10 mouse cellular contexts compared by ENCODE assay signal in the genomic region with DNA sequence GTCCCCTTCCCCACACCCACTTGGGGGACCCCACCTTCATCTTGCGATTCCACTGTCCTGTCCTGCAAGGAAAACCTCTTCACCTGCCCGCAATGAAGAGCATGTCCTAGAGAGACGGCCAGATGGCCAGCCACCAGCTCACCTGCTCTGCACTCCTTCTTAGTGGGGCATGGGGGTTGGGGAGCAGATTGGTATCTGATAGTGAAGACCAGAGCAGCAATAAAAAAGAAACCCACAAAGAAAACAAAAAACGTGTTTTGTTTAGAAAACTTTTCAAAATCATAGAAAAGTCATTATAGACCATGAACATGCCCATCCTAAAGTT. TPM values are rescaled to one million over a fixed set of nuclear protein-coding genes. Genes with fewer than 3 reads are reported as not detected.
A peak's percentile ranks its signal among the peaks of the same experiment; 100 is the strongest.
DNase-seq lines count a peak whose midpoint lies in the region; ATAC-seq and TF ChIP-seq lines count a peak whose summit lies in the region.
"Had no signal": no experiment of that assay in that cellular context is flagged by ENCODE, and none has a peak within 500 bp of the region (broad histone marks: within the 10 kb centered on the region; RNA-seq: fewer than 3 reads in every experiment).

No protein-coding gene starts in this region.

- no peak for TF ChIP-seq CTCF in heart, adult 2 months (IDR thresholded peaks at IDR 0.05)

- WGBS in heart, embryonic 15.5 days: 5% methylated on average over 4 of the region's 4 CpGs
- 12% methylated on average over 4 of the region's 4 CpGs for WGBS in heart, adult 2 months
- 26% methylated on average over 4 of the region's 4 CpGs for WGBS in forebrain, embryonic 15.5 days
- WGBS in midbrain, embryonic 10.5 days: 16% methylated on average over 4 of the region's 4 CpGs

- no peaks in the 10 kb centered on the region for H3K79me2 ChIP-seq in heart, adult 2 months (replicated peaks; ENCODE audit: control insufficient read depth, insufficient read depth, low read length)

- no peaks in the 10 kb centered on the region for H3K9me3 ChIP-seq in heart, embryonic 15.5 days (replicated peaks)
- no peaks in the 10 kb centered on the region for H3K9me3 ChIP-seq in forebrain, embryonic 15.5 days
- no peaks in the 10 kb centered on the region for H3K9me3 ChIP-seq in midbrain, embryonic 10.5 days (replicated peaks)

- H3K4me1 ChIP-seq in heart, embryonic 15.5 days (replicated peaks): peaks cover 13% of the 10 kb centered on the region
- peaks cover 4% of the 10 kb centered on the region for H3K4me1 ChIP-seq in heart, adult 2 months (ENCODE audit: control insufficient read depth, insufficient read depth, low read length)
- peaks cover 16% of the 10 kb centered on the region for H3K4me1 ChIP-seq in forebrain, embryonic 15.5 days
- peaks cover 26% of the 10 kb centered on the region for H3K4me1 ChIP-seq in midbrain, embryonic 10.5 days

- no peak for DNase-seq in heart, adult 2 months
- peak; percentile 23 for DNase-seq in MEL-GATA-1-ER (ENCODE audit: extremely low read depth, low read depth)
- no peak for DNase-seq in midbrain, embryonic 10.5 days (ENCODE audit: low spot score)
- DNase-seq in right cerebral cortex, postnatal 4 days: no peak
- no peak for DNase-seq in urinary bladder, postnatal 10 days (ENCODE audit: low spot score)
- DNase-seq in layer of hippocampus, postnatal 10 days (ENCODE audit: low spot score in 2 of 2): no peak
- DNase-seq: right cerebral cortex, postnatal 25 days had no signal

- no peaks in the 10 kb centered on the region for H3K36me3 ChIP-seq in heart, embryonic 15.5 days
- no peaks in the 10 kb centered on the region for H3K36me3 ChIP-seq in heart, adult 2 months (ENCODE audit: control insufficient read depth, insufficient read depth, low read length)
- H3K36me3 ChIP-seq in forebrain, embryonic 15.5 days: no peaks in the 10 kb centered on the region
- no peaks in the 10 kb centered on the region for H3K36me3 ChIP-seq in midbrain, embryonic 10.5 days

- peak overlapping the region; percentile 56 for H3K4me2 ChIP-seq in heart, embryonic 15.5 days
- peak overlapping the region; percentile 29 for H3K4me2 ChIP-seq in forebrain, embryonic 15.5 days (replicated peaks)

- no peak overlapping the region for H3K27ac ChIP-seq in heart, embryonic 15.5 days
- H3K27ac ChIP-seq in heart, adult 2 months: no peak overlapping the region
- H3K27ac ChIP-seq in forebrain, embryonic 15.5 days (replicated peaks): no peak overlapping the region
- no peak overlapping the region for H3K27ac ChIP-seq in midbrain, embryonic 10.5 days (replicated peaks)

- ATAC-seq in heart, embryonic 15.5 days (replicated peaks; ENCODE audit: insufficient number of reproducible peaks, insufficient read depth, low FRiP score, low read depth): no peak
- no peak for ATAC-seq in forebrain, embryonic 15.5 days (replicated peaks)

- intact Hi-C loops in heart, adult 2 months (cut with DNase I): loop anchor here (5.0 kb wide), 1 partner anchor 192 kb away; no protein-coding TSS in a partner anchor

- H3K4me3 ChIP-seq in heart, embryonic 15.5 days: peak overlapping the region; percentile 25
- no peak overlapping the region for H3K4me3 ChIP-seq in heart, adult 2 months
- peak overlapping the region; percentile 17; the same call in 1 of the 2 replicates for H3K4me3 ChIP-seq in forebrain, embryonic 15.5 days
- peak overlapping the region; percentile 37 for H3K4me3 ChIP-seq in midbrain, embryonic 10.5 days

- TF ChIP-seq EP300 in heart, adult 2 months (IDR thresholded peaks at IDR 0.05; ENCODE audit: insufficient read depth, low read depth, low read length): no peak

- no peak for TF ChIP-seq POLR2A in heart, adult 2 months (IDR thresholded peaks at IDR 0.05; ENCODE audit: insufficient read depth, low read depth, low read length)

- peaks cover 70% of the 10 kb centered on the region for H3K27me3 ChIP-seq in heart, embryonic 15.5 days
- peaks cover 5% of the 10 kb centered on the region; the same call in 1 of the 2 replicates for H3K27me3 ChIP-seq in heart, adult 2 months (ENCODE audit: control insufficient read depth, insufficient read depth, low read length)
- 0 out of 2 replicates have a peak, but pooled peaks cover 3% of the 10 kb centered on the region for H3K27me3 ChIP-seq in forebrain, embryonic 15.5 days
- H3K27me3 ChIP-seq in midbrain, embryonic 10.5 days (ENCODE audit: low read depth, poor library complexity, severe bottlenecking): peaks cover 81% of the 10 kb centered on the region

- H3K9ac ChIP-seq in heart, embryonic 15.5 days: no peak overlapping the region
- H3K9ac ChIP-seq in heart, adult 2 months (ENCODE audit: low read depth, low read length): no peak overlapping the region
- H3K9ac ChIP-seq in forebrain, embryonic 15.5 days (replicated peaks): 0 out of 2 replicates have a peak overlapping the region, but pooled peaks have one; percentile 24

RNA-seq across cellular contexts. Expression of a gene that starts 40.4 kb away (rescaled TPM):
- polyA plus RNA-seq in heart, embryonic 15.5 days (2015; fragmentation: Nextera tagmentation; extraction: Ambion mirVana): 0.05 TPM in 1 of 2 replicates, not detected in the other
- total RNA-seq in heart, adult 2 months (2021): not detected
- polyA plus RNA-seq in heart, adult 2 months (2012; rRNA removed): 0.06 TPM in 1 of 2 replicates, not detected in the other
- polyA plus RNA-seq in forebrain, embryonic 15.5 days (2015; fragmentation: Nextera tagmentation; extraction: Ambion mirVana): 91.0 and 111 TPM in 2 replicates
- polyA plus RNA-seq in midbrain, embryonic 10.5 days (2016; fragmentation: Nextera tagmentation; extraction: Ambion mirVana): 23.3 and 29.0 TPM in 2 replicates
- total RNA-seq in layer of hippocampus, postnatal 10 days (2021): 100 to 1,000 TPM; 104 to 105 TPM
- polyA plus RNA-seq: large intestine, adult 2 months had no signal

Comparison
In these comparisons a context has a peak if more than half of its experiments do, and no peak if none do; other contexts are left out.
1. RNA of a gene that starts 40.4 kb away (polyA plus RNA-seq): 91.0 to 111 TPM in forebrain, embryonic 15.5 days and 23.3 to 29.0 TPM in midbrain, embryonic 10.5 days; 0.05 TPM in heart, embryonic 15.5 days and 0.06 TPM in heart, adult 2 months; every median in the first group is over 10 times any median in the second.